Mouse (Mus musculus) heart, embryonic 11.5 days (tissue): Measurements from ENCODE around the gene Gm8271. TPM values are rescaled to one million over a fixed set of nuclear protein-coding genes. Genes with fewer than 3 reads are reported as not detected.
"Not testable (repeated sequence)": the region's sequence is repeated elsewhere in the genome, so short reads cannot be mapped to it uniquely, and the experiment has no call there.

Source experiments
- ATAC-seq: fragments of 200-750 bp; cut with Nextera tagmentation; replicated peaks from 2 replicates; pipeline ENCODE4 v1.8.0; 2017; ENCODE audit warnings: moderate library complexity; ENCODE audit not compliant: insufficient number of reproducible peaks, low FRiP score, low TSS enrichment
- H3K27ac ChIP-seq: fragments of 300-500 bp; sonication (generic); 2 replicates; pipeline ENCODE4 v1.5.1; 2014; ENCODE audit warnings: mild to moderate bottlenecking, low read depth, low read length
- H3K27me3 ChIP-seq: fragments of 300-500 bp; sonication (generic); 2 replicates; pipeline ENCODE4 v1.6.1; 2014; ENCODE audit warnings: mild to moderate bottlenecking, low read length, mixed read lengths; ENCODE audit not compliant: control insufficient read depth, insufficient read depth
- H3K36me3 ChIP-seq: fragments of 300-500 bp; sonication (generic); 2 replicates; pipeline ENCODE4 v1.6.1; 2014; ENCODE audit warnings: mild to moderate bottlenecking, low read length, moderate library complexity, mixed read lengths; ENCODE audit not compliant: control insufficient read depth, insufficient read depth
- H3K4me1 ChIP-seq: fragments of 300-500 bp; sonication (generic); 2 replicates; pipeline ENCODE4 v1.6.1; 2014; ENCODE audit warnings: low read length; ENCODE audit not compliant: control insufficient read depth, insufficient read depth
- H3K4me2 ChIP-seq: fragments of 300-500 bp; sonication (generic); 2 replicates; pipeline ENCODE4 v1.6.1; 2014; ENCODE audit warnings: mild to moderate bottlenecking, moderate library complexity
- H3K4me3 ChIP-seq: fragments of 300-500 bp; sonication (generic); 2 replicates; pipeline ENCODE4 v1.5.1; 2014; ENCODE audit warnings: low read depth, low read length
- H3K9ac ChIP-seq: fragments of 300-500 bp; sonication (generic); 2 replicates; pipeline ENCODE4 v1.6.1; 2014; ENCODE audit warnings: mild to moderate bottlenecking, low read depth, low read length, moderate library complexity
- H3K9me3 ChIP-seq: fragments of 300-500 bp; sonication (generic); replicated peaks from 2 replicates; pipeline ENCODE4 v1.6.1; 2016; ENCODE audit warnings: low read length; ENCODE audit not compliant: control insufficient read depth
- WGBS: fragments of 180-500 bp; shearing (Covaris S2); extraction: QIAGEN DNeasy Blood & Tissue Kit; methylation state at CpG from one replicate; pipeline ENCODE4 v1.1.7; 2014; ENCODE audit not compliant: insufficient replicate concordance; 5-methylcytosine and 5-hydroxymethylcytosine counted together
- polyA plus RNA-seq: library from polyadenylated mRNA; unstranded; fragments of >200 nt; fragmentation: Nextera tagmentation; extraction: Ambion mirVana; gene quantifications from 2 replicates; pipeline ENCODE4 v1.2.1, GENCODE M21; 2014

Gm8271 gene
- polyA plus RNA-seq = not detected in 2 replicates

- not testable (repeated sequence) for H3K9me3 ChIP-seq, H3K27ac ChIP-seq, H3K27me3 ChIP-seq, ATAC-seq, H3K36me3 ChIP-seq, H3K4me3 ChIP-seq, H3K9ac ChIP-seq, H3K4me2 ChIP-seq, H3K4me1 ChIP-seq
- WGBS = no CpG with 5 or more reads among the region's 3 CpGs
These were observed at the start of gene Gm8271 for GRCm38 (mm10) chr14:5185493-5185892. Gene Gm8271 (plus strand): TSS chr14:5185793.

- not testable (repeated sequence) for H3K9me3 ChIP-seq, H3K36me3 ChIP-seq, H3K27ac ChIP-seq, ATAC-seq, H3K27me3 ChIP-seq, H3K4me3 ChIP-seq, H3K4me2 ChIP-seq, H3K4me1 ChIP-seq, H3K9ac ChIP-seq
- no CpG with 5 or more reads among the region's 1 CpGs for WGBS
These were observed 21.4 kb upstream of the Gm8271 start, which contains the start of gene Gm3317 for GRCm38 (mm10) chr14:5164235-5164634. Gene Gm3317 (plus strand): TSS chr14:5164535.

Other genes with a start within 250 kb of the Gm8271 start
- not detected in 2 replicates for gene Gm8297, start 201.9 kb upstream of the Gm8271 start, polyA plus RNA-seq
- not detected in 2 replicates for gene Gm3298, start 169.9 kb upstream of the Gm8271 start, polyA plus RNA-seq
- gene 4930555G01Rik, start 135.2 kb upstream of the Gm8271 start, polyA plus RNA-seq = not detected in 2 replicates
- 3.5 and 4.3 TPM in 2 replicates for gene Gm8281, start 114.8 kb upstream of the Gm8271 start, polyA plus RNA-seq
- gene Gm8279, start 54.3 kb upstream of the Gm8271 start, polyA plus RNA-seq = not detected in 2 replicates
- gene Gm3317, start 21.3 kb upstream of the Gm8271 start, polyA plus RNA-seq = not detected in 2 replicates
- gene Gm3526, start 74.8 kb downstream of the Gm8271 start, polyA plus RNA-seq = 0.13 TPM in 1 of 2 replicates, not detected in the other
- gene Gm3542, start 149.1 kb downstream of the Gm8271 start, polyA plus RNA-seq = not detected in 2 replicates
- gene Gm3500, start 203.3 kb downstream of the Gm8271 start, polyA plus RNA-seq = not detected in 2 replicates